Mouse (Mus musculus): ENCODE results near the gene Exosc1.

DNA sequence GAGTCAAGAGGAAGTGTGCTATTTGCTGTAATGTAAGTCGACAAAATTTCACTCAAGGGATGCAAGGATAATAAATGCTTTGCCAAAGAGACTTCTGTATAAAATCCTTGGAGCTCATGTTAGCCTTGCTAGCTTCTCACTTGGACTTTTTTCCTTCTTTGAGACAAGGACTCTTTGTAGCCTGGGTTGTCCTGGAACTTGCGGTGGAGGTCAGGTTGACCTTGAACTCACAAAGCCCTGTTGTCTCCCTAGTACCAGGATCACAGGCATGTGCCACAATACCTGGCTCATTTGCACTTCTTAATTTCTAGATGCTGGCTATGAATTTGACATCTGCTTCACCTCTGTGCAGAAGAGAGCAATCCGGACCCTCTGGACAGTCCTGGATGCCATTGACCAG is 17.9 kb downstream of the Exosc1 start:
- TF ChIP-seq MAFK (IDR thresholded peaks at IDR 0.05; ENCODE audit: insufficient read depth, low read depth, low read length) = no peak
- no peak for TF ChIP-seq CHD2 (IDR thresholded peaks at IDR 0.05; ENCODE audit: low read depth, low read length)
